8 mouse cellular contexts compared by ENCODE assay signal in the genomic region with DNA sequence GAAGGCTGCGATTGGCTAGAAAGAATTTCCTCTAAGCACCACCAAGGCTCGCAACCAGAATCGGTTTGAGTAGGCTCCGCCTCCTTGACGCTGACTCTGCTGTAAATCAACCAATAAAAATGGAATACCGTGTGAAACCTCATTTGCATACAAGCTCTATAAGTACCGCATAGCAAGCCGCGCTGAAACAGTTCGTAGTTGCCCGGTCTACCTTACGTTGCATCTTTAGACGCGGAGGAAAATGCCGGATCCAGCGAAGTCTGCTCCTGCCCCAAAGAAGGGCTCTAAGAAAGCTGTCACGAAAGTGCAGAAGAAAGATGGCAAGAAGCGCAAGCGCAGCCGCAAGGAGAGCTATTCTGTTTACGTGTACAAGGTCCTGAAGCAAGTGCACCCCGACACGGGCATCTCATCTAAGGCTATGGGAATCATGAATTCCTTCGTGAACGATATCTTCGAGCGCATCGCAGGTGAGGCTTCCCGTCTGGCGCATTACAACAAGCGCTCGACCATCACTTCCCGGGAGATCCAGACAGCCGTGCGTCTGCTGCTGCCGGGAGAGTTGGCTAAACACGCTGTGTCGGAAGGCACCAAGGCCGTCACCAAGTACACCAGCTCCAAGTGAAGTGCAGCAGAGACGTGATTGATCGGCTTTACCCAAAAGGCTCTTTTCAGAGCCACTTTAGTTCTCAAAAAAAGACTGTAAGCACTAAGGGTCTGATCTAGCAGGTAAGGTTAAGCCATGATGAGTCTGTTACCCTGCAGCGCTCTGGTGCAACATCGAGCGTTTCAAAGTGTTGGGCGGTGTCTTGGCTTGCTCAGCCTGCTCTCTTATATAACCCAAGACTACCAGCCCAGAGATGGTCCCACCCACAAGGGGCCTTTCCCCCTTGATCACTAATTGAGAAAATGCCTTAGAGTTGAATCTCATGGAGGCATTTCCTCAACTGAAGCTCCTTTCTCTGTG. TPM values are rescaled to one million over a fixed set of nuclear protein-coding genes. Genes with fewer than 3 reads are reported as not detected.
DNase-seq lines count a peak whose midpoint lies in the region; ATAC-seq and TF ChIP-seq lines count a peak whose summit lies in the region.

Hist2h2bb (plus strand) TSS at position 242 of the 964 bp plus-strand sequence.

- peak; percentile 99 for TF ChIP-seq POLR2A in lung, adult 2 months (IDR thresholded peaks at IDR 0.05; ENCODE audit: borderline replicate concordance, extremely low read depth, low read depth, low read length)

- peak within 1 kb of the TSS; percentile 57 for H3K9ac ChIP-seq in forebrain, embryonic 15.5 days (replicated peaks)

- intact Hi-C loops in heart, postnatal 25 days (cut with DNase I) = loop anchor here (2.0 kb wide), 1 partner anchor 49 kb away; the partner anchor contains the start of genes Hist2h2ac and Hist2h2be

- H3K27me3 ChIP-seq in forebrain, embryonic 15.5 days = no peaks in the 10 kb centered on the region

- peak; percentile 97 for ATAC-seq in forebrain, embryonic 15.5 days (replicated peaks)
- peak; percentile 97 for ATAC-seq in neutrophil, adult 5-6 weeks (ENCODE audit: extremely low read depth, insufficient number of reproducible peaks, low FRiP score, poor library complexity, severe bottlenecking)

- H3K4me1 ChIP-seq in forebrain, embryonic 15.5 days = peaks cover 18% of the 10 kb centered on the region
- H3K4me1 ChIP-seq in lung, adult 2 months (ENCODE audit: control insufficient read depth, insufficient read depth, low read length) = peaks cover 5% of the 10 kb centered on the region

- H3K4me3 ChIP-seq in forebrain, embryonic 15.5 days = peak within 1 kb of the TSS; percentile 49
- peak within 1 kb of the TSS; percentile 84 for H3K4me3 ChIP-seq in lung, adult 2 months (replicated peaks; ENCODE audit: extremely low read depth, low read depth, low read length)

- no peaks in the 10 kb centered on the region for H3K36me3 ChIP-seq in forebrain, embryonic 15.5 days

- TF ChIP-seq CTCF in lung, adult 2 months (IDR thresholded peaks at IDR 0.05; ENCODE audit: insufficient read depth, low read length) = no peak

- H3K4me2 ChIP-seq in forebrain, embryonic 15.5 days (replicated peaks) = peak within 1 kb of the TSS; percentile 61

- peak; percentile 99 for DNase-seq in ES-CJ7 (ENCODE audit: low read depth, low spot score)
- DNase-seq in cerebellum, adult 11 months = peak; percentile 91
- peak; percentile 89 for DNase-seq in heart, postnatal 25 days (ENCODE audit: low spot score)
- peak; percentile 92 to 98 for DNase-seq in layer of hippocampus, adult 18-20 months (ENCODE audit: low spot score in 2 of 2)
- DNase-seq in lung, adult 2 months = peak; percentile 85
- DNase-seq in thymus, adult 18-20 months = peak; percentile 86 to 95

- peak within 1 kb of the TSS; percentile 99 for H3K27ac ChIP-seq in forebrain, embryonic 15.5 days (replicated peaks)

- WGBS in forebrain, embryonic 15.5 days = under 1% methylated on average over 45 of the region's 45 CpGs
- WGBS in lung, adult 2 months = under 1% methylated on average over 45 of the region's 45 CpGs

- H3K9me3 ChIP-seq in forebrain, embryonic 15.5 days = no peaks in the 10 kb centered on the region

RNA-seq across cellular contexts. Expression of gene Hist2h2bb, which starts in this region (rescaled TPM):
- polyA plus RNA-seq in forebrain, embryonic 15.5 days (2015; fragmentation: Nextera tagmentation; extraction: Ambion mirVana) = 7.1 and 9.9 TPM in 2 replicates
- total RNA-seq in heart, postnatal 25 days (2021) = 10 to 100 TPM; 47.3 to 58.1 TPM
- total RNA-seq in layer of hippocampus, adult 18-20 months (2021) = 100 to 1,000 TPM; 146 to 147 TPM
- polyA plus RNA-seq in lung, adult 2 months (2012; rRNA removed) = 1.1 and 1.8 TPM in 2 replicates
- 290 and 294 TPM in 2 replicates for total RNA-seq in neutrophil, adult 5-6 weeks (2017)

Comparison
In these comparisons a context has a peak if more than half of its experiments do, and no peak if none do; other contexts are left out.
1. Peak in every context shown above with its lines: DNase-seq, ATAC-seq, H3K4me3 ChIP-seq and H3K27ac ChIP-seq.